Mouse (Mus musculus) heart, adult 2 months (tissue): ENCODE results near the gene Papss2.

Source experiments
- CTCF ChIP-seq: fragments of 200-600 bp; IDR thresholded peaks from 2 replicates; pipeline ENCODE4 v1.8.1; 2022; ENCODE audit warnings: antibody characterized with exemption, mild to moderate bottlenecking, moderate library complexity
- EP300 ChIP-seq: fragments of 200-500 bp; IDR thresholded peaks from 2 replicates; pipeline ENCODE4 v1.6.1; 2011; ENCODE audit warnings: low read depth, low read length, control low read depth; ENCODE audit not compliant: insufficient read depth
- POLR2A ChIP-seq: fragments of 200-500 bp; IDR thresholded peaks from 2 replicates; pipeline ENCODE4 v1.6.1; 2011; ENCODE audit warnings: mild to moderate bottlenecking, low read depth, low read length, control low read depth; ENCODE audit not compliant: insufficient read depth

DNA sequence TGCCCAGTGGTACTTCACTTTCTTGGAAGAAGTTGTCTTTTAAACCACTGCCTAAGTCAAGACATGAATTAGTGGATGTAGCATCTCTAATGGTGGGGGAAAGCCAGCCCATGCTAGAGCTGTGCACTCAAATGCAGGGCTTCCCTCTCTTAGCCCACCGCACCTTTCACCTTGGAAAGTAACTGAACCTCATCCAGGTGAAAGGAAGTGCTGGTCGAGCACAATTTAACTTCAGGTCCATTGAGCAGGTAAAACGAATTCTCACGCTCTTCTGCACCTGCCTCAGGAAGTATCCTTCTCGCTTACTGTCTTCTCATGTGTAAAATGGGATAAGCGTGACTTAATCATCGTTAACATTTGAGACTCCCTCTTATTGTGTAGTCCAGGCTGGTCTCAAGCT, 3.4 kb downstream of the Papss2 start:
- no peak for TF ChIP-seq EP300
- TF ChIP-seq CTCF = no peak
- no peak for TF ChIP-seq POLR2A
